Mouse (Mus musculus): ENCODE results near the gene Rbpj. TPM values are rescaled to one million over a fixed set of nuclear protein-coding genes. Genes with fewer than 3 reads are reported as not detected.

Rbpj gene
- total RNA-seq, 2 experiments from 2014 or later = 21.4 to 27.7 TPM

- no peak for DNase-seq
These were observed 127.2 kb downstream of the Rbpj start for GRCm38 (mm10) chr5:53593080-53593688.

- DNase-seq = no peak
These were observed 128.3 kb downstream of the Rbpj start for GRCm38 (mm10) chr5:53594274-53594673.

- DNase-seq = no peak
These were observed 132.6 kb downstream of the Rbpj start for GRCm38 (mm10) chr5:53598510-53598909.

- DNase-seq = no peak
These were observed 133.2 kb downstream of the Rbpj start for GRCm38 (mm10) chr5:53599116-53599515.

GRCm38 (mm10) chr5:53602194-53602593 lies 136.2 kb downstream of the Rbpj start:
- no peak for DNase-seq

GRCm38 (mm10) chr5:53605450-53605849 lies 139.5 kb downstream of the Rbpj start:
- DNase-seq = no peak

- DNase-seq = no peak
These were observed 141.5 kb downstream of the Rbpj start for GRCm38 (mm10) chr5:53607230-53607996.

- no peak for DNase-seq
These were observed 152.9 kb downstream of the Rbpj start for GRCm38 (mm10) chr5:53618844-53619243.

GRCm38 (mm10) chr5:53632026-53632425 lies 166.1 kb downstream of the Rbpj start:
- no peak for DNase-seq

GRCm38 (mm10) chr5:53636795-53637194 lies 170.8 kb downstream of the Rbpj start:
- DNase-seq = no peak

- no peak for DNase-seq
These were observed 171.3 kb downstream of the Rbpj start for GRCm38 (mm10) chr5:53637206-53637605.

- no peak for DNase-seq
These were observed 172.7 kb downstream of the Rbpj start for GRCm38 (mm10) chr5:53638647-53639046.

GRCm38 (mm10) chr5:53646669-53647068 lies 180.7 kb downstream of the Rbpj start:
- no peak for DNase-seq

GRCm38 (mm10) chr5:53647358-53647757 lies 181.4 kb downstream of the Rbpj start:
- DNase-seq = no peak

GRCm38 (mm10) chr5:53656596-53656995 lies 190.6 kb downstream of the Rbpj start:
- no peak for DNase-seq

- no peak for DNase-seq
These were observed 192.0 kb downstream of the Rbpj start for GRCm38 (mm10) chr5:53657925-53658324.

GRCm38 (mm10) chr5:53661508-53661907 lies 195.6 kb downstream of the Rbpj start:
- DNase-seq = no peak

GRCm38 (mm10) chr5:53662413-53662812 lies 196.5 kb downstream of the Rbpj start:
- DNase-seq = no peak

- DNase-seq = no peak
These were observed 197.7 kb downstream of the Rbpj start for GRCm38 (mm10) chr5:53663665-53664064.

GRCm38 (mm10) chr5:53668021-53668420 lies 202.1 kb downstream of the Rbpj start:
- no peak for DNase-seq

- no peak for DNase-seq
These were observed 204.5 kb downstream of the Rbpj start for GRCm38 (mm10) chr5:53670321-53670938.

- DNase-seq = no peak
These were observed 205.6 kb downstream of the Rbpj start for GRCm38 (mm10) chr5:53671507-53671906.

GRCm38 (mm10) chr5:53672352-53672751 lies 206.4 kb downstream of the Rbpj start:
- DNase-seq = peak; percentile 41 to 56

Data from layer of hippocampus, postnatal 36 days (tissue).